Mouse (Mus musculus) cortical plate, adult 2 months (tissue): ENCODE results near the gene Adap2.

Source experiments
- CTCF ChIP-seq: fragments of 200-500 bp; IDR thresholded peaks from 2 replicates; pipeline ENCODE4 v1.5.1; 2011; ENCODE audit warnings: mild to moderate bottlenecking, control low read depth, low read length; ENCODE audit not compliant: insufficient read depth; ENCODE audit errors: extremely low read depth
- POLR2A ChIP-seq: fragments of 200-500 bp; IDR thresholded peaks from 2 replicates; pipeline ENCODE4 v1.6.1; 2011; ENCODE audit warnings: mild to moderate bottlenecking, low read length, control low read depth; ENCODE audit not compliant: insufficient read depth; ENCODE audit errors: extremely low read depth

- TF ChIP-seq CTCF (no peak), POLR2A (no peak)
Measured at GRCm38 (mm10) chr11:80161041-80161440, 7.1 kb downstream of the Adap2 start.
